Mouse (Mus musculus) hindbrain, embryonic 16.5 days (tissue): Measurements from ENCODE around the gene Vav2. TPM values are rescaled to one million over a fixed set of nuclear protein-coding genes. Genes with fewer than 3 reads are reported as not detected.

Experiments used
- ATAC-seq: fragments of 200-750 bp; cut with Nextera tagmentation; 2 replicates; pipeline ENCODE4 v1.8.0; 2017; ENCODE audit warnings: moderate TSS enrichment, moderate library complexity
- H3K27ac ChIP-seq: fragments of 300-500 bp; sonication (generic); 2 replicates; pipeline ENCODE4 v1.5.1; 2014; ENCODE audit warnings: low read depth, mild to moderate bottlenecking, control low read depth, low read length, moderate library complexity
- H3K27me3 ChIP-seq: fragments of 300-500 bp; sonication (generic); replicated peaks from 2 replicates; pipeline ENCODE4 v1.6.1; 2014; ENCODE audit warnings: low read length; ENCODE audit not compliant: control insufficient read depth, insufficient read depth
- H3K36me3 ChIP-seq: fragments of 300-500 bp; sonication (generic); 2 replicates; pipeline ENCODE4 v1.6.1; 2014; ENCODE audit warnings: mild to moderate bottlenecking, low read length, moderate library complexity, mixed read lengths; ENCODE audit not compliant: control insufficient read depth, insufficient read depth
- H3K4me1 ChIP-seq: fragments of 300-500 bp; sonication (generic); 2 replicates; pipeline ENCODE4 v1.6.1; 2014; ENCODE audit warnings: low read depth, low read length; ENCODE audit not compliant: control insufficient read depth, insufficient read depth
- H3K4me2 ChIP-seq: fragments of 300-500 bp; sonication (generic); 2 replicates; pipeline ENCODE4 v1.6.1; 2014; ENCODE audit warnings: mild to moderate bottlenecking, low read length, control low read depth, moderate library complexity
- H3K4me3 ChIP-seq: fragments of 300-500 bp; sonication (generic); 2 replicates; pipeline ENCODE4 v1.5.1; 2014; ENCODE audit warnings: mild to moderate bottlenecking, low read length, control low read depth, moderate library complexity
- H3K9ac ChIP-seq: fragments of 300-500 bp; sonication (generic); 2 replicates; pipeline ENCODE4 v1.6.1; 2014; ENCODE audit warnings: low read depth, mild to moderate bottlenecking, control low read depth, low read length, moderate library complexity
- H3K9me3 ChIP-seq: fragments of 300-500 bp; sonication (generic); 2 replicates; pipeline ENCODE4 v1.6.1; 2014; ENCODE audit warnings: mild to moderate bottlenecking, low read length, moderate library complexity; ENCODE audit not compliant: control insufficient read depth
- WGBS: fragments of 180-500 bp; shearing (Covaris S2); extraction: QIAGEN DNeasy Blood & Tissue Kit; methylation state at CpG from one replicate; pipeline ENCODE4 v1.1.7; 2014; 5-methylcytosine and 5-hydroxymethylcytosine counted together
- polyA plus RNA-seq: library from polyadenylated mRNA; unstranded; fragments of >200 nt; fragmentation: Nextera tagmentation; extraction: Ambion mirVana; gene quantifications from 2 replicates; pipeline ENCODE4 v1.2.1, GENCODE M21; 2015

Vav2 gene
- polyA plus RNA-seq, 1 experiment from 2014 or later, result 10.4 TPM

DNA sequence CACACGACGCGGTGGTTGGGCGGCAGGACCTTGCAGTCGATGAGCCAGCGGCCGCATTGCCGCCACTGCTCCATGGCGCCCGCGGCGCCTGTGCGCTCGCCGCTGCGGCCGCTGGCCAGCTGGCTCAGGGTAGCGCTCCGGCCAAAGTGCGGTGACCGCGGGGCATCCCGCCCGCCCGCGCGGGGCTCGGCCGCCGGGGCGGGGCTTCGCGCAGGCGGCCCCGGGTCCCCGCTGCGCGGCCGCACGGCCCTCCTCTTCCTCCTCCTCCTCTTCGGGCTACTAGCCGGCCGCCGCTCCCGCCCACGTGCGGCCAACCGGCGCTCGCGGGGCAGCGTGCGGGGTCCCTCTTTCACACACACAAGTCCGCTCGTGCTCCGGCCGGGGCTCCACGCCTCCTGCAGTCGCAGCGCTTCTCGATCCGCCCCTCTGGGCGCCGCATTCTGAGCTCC is 403 bp downstream of the Vav2 start:
- Histone ChIP-seq H3K9ac (peak overlapping the region; percentile 86), H3K4me1 (peaks cover 35% of the 10 kb centered on the region), H3K4me2 (peak overlapping the region; percentile 89), H3K27me3 (no peaks in the 10 kb centered on the region), H3K9me3 (no peaks in the 10 kb centered on the region), H3K4me3 (peak overlapping the region; percentile 82), H3K27ac (peak overlapping the region; percentile 81), H3K36me3 (no peaks in the 10 kb centered on the region)
- ATAC-seq, result peak; percentile 43
- WGBS, result 1% methylated on average over 33 of the region's 64 CpGs

DNA sequence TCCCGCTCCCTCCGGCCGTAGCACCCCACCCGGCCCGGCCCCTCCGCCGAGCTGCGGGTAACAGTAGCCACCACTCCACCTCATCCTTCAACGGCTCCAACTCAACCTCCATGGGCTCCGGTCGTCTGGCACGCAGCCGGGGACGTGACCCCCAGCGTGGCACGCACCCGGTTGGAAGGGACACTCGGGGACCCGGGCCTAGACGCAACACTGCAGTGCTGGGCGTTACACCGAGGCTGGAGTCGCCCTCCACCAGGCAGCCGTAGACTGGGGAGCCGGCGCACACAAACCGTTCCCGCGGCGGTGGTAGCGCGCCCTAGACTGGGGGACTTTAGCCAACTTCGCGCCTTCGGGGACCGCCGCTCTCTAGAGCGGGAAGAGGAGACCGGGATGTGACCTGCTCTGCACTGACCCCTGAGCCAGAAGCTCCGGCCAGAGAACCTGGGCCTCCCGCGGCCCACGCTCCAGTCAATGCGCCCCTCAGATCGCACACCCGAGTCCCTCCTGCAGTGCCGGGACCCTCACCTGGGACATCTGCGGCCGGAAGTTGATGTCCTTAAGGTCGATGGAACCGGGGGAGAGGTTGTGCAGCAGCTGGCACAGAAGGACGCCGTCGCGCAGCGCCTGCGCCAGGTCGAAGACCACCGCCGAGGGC is 955 bp downstream of the Vav2 start:
- H3K4me2 ChIP-seq, result peak overlapping the region; percentile 89
- peak overlapping the region; percentile 86 for H3K9ac ChIP-seq
- peak overlapping the region; percentile 82 for H3K4me3 ChIP-seq
- WGBS, result under 1% methylated on average over 36 of the region's 60 CpGs
- H3K27ac ChIP-seq, result peak overlapping the region; percentile 81
- peak; percentile 11; the same call in 1 of the 2 replicates for ATAC-seq
- peaks cover 39% of the 10 kb centered on the region for H3K4me1 ChIP-seq
- no peaks in the 10 kb centered on the region for H3K9me3 ChIP-seq
- H3K27me3 ChIP-seq, result no peaks in the 10 kb centered on the region
- H3K36me3 ChIP-seq, result no peaks in the 10 kb centered on the region

DNA sequence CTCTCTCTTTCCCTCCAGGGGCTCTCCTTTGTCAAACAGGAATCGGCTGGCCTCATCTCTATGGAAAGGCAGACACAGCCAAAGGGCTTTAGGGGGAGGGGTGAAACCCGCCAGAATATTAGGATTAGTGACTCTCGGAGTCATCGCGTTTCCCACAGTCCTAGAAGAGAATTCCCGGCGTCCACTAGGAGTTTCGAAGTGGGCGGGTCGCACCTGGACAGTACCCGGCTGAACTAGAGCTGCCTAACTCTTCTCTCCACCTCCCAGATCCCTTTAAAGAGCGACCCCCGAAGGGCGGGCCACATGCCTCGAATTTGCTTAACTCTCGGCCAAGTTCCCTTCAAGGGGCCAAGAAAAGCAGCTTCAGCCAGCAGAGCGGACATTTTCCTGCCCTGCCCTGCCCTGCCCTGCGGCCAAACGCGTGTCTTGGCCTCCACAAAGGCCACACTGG is 1.6 kb downstream of the Vav2 start:
- Histone ChIP-seq H3K4me1 (peaks cover 39% of the 10 kb centered on the region), H3K4me3 (peak overlapping the region; percentile 82), H3K9ac (peak overlapping the region; percentile 86), H3K9me3 (no peaks in the 10 kb centered on the region), H3K27ac (peak overlapping the region; percentile 81; the same call in 1 of the 2 replicates), H3K36me3 (no peaks in the 10 kb centered on the region), H3K27me3 (no peaks in the 10 kb centered on the region), H3K4me2 (peak overlapping the region; percentile 89)
- 0% methylated on average over 20 of the region's 20 CpGs for WGBS
- no peak for ATAC-seq

DNA sequence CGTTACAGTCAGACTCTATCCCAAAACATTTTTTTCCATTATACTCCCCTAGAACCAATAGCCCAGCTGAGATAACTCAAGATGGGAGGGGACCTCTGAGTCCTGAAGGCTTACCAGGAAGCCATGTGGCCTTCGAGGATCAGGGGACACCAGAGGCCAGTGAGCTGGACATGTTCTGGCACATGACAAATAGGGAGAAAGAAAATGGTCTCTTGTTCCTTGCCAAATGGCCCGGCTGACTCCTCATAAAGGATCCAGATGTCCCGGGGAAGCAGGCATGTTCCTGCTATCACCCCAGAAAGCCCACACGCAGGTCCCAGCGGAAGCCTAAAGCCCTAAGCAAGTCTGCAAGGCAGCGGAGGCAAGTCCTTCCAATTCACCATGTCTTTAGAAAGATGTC is 3.2 kb downstream of the Vav2 start:
- no peak overlapping the region for H3K27ac ChIP-seq
- WGBS, result 60% methylated on average over 7 of the region's 7 CpGs
- H3K36me3 ChIP-seq, result no peaks in the 10 kb centered on the region
- no peak overlapping the region for H3K4me3 ChIP-seq
- ATAC-seq, result no peak
- H3K27me3 ChIP-seq, result no peaks in the 10 kb centered on the region
- H3K9me3 ChIP-seq, result no peaks in the 10 kb centered on the region
- H3K4me1 ChIP-seq, result peaks cover 46% of the 10 kb centered on the region
- H3K9ac ChIP-seq, result no peak overlapping the region
- H3K4me2 ChIP-seq, result peak overlapping the region; percentile 89

DNA sequence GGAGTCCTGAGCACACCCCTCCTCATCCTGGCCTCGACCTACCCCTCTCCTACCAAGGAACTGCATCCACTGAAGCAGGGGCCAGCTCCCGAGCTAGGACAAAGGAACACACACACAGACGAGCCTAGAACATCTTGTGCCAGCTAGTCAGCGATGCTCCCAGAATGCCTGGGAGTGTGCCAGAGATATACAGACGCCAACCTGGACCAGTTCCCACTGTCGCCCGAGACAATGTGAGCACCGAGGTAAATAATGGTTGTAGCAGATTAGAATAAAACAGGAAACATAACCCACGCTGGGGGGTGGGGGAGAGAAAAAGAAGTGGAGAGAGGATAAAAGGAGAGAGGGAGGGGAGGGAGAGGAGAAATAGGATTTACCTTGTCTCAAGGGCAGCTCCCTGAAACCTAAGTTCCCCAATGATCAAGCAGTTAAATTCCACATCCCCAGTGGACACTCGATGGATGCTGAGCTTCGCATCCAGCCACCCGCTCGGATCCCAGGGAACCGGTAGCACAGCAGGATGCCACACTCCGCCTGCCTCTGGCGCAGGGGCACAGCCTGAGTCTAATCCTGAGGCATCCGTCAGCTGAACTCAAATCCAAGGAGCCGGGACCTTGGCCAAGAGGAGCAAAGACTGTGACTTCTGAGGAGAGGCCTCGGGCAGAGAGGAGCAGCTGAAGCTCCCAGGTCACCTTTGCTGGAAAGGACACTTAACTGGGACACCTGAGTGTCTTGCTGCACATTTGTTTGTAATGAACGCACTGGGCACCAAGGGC is 5.4 kb downstream of the Vav2 start:
- H3K4me1 ChIP-seq, result peaks cover 44% of the 10 kb centered on the region
- 0 out of 2 replicates have a peak overlapping the region, but pooled peaks have one; percentile 16 for H3K9ac ChIP-seq
- no peaks in the 10 kb centered on the region for H3K36me3 ChIP-seq
- WGBS, result 37% methylated on average over 20 of the region's 20 CpGs
- peak; percentile 55 for ATAC-seq
- no peaks in the 10 kb centered on the region for H3K9me3 ChIP-seq
- peak overlapping the region; percentile 30 for H3K4me2 ChIP-seq
- H3K4me3 ChIP-seq, result no peak overlapping the region
- H3K27ac ChIP-seq, result peak overlapping the region; percentile 48; the same call in 1 of the 2 replicates
- no peaks in the 10 kb centered on the region for H3K27me3 ChIP-seq

DNA sequence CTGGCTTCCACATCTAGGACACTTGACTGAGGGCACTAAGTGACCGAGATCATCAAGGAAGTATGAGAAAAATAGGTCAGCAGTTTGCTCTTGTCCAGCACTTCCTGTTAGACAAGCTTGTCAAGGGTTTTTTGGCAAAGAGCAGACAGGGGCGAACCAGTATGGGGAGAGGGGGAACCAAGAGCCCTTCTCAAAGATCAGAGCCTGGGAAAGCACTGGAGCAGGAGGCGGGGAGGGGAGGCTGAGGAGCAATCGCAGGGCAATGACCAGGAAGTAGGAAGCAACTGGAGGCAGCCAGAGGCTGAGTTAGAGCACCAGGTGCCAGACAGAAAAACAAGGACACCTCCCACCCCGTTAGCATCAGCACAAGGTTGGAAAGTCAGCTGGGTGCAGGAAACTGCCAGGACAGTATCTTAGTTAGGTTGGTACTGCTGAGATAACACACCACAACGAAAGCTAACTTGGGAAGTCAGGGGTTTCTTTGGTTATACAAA is 8.2 kb downstream of the Vav2 start:
- peaks cover 50% of the 10 kb centered on the region for H3K4me1 ChIP-seq
- no peak for ATAC-seq
- no peak overlapping the region for H3K4me3 ChIP-seq
- no peaks in the 10 kb centered on the region for H3K36me3 ChIP-seq
- no peak overlapping the region; the same call in 1 of the 2 replicates for H3K27ac ChIP-seq
- H3K27me3 ChIP-seq, result no peaks in the 10 kb centered on the region
- 57% methylated on average over 6 of the region's 6 CpGs for WGBS
- H3K9me3 ChIP-seq, result no peaks in the 10 kb centered on the region
- H3K9ac ChIP-seq, result no peak overlapping the region
- H3K4me2 ChIP-seq, result no peak overlapping the region

DNA sequence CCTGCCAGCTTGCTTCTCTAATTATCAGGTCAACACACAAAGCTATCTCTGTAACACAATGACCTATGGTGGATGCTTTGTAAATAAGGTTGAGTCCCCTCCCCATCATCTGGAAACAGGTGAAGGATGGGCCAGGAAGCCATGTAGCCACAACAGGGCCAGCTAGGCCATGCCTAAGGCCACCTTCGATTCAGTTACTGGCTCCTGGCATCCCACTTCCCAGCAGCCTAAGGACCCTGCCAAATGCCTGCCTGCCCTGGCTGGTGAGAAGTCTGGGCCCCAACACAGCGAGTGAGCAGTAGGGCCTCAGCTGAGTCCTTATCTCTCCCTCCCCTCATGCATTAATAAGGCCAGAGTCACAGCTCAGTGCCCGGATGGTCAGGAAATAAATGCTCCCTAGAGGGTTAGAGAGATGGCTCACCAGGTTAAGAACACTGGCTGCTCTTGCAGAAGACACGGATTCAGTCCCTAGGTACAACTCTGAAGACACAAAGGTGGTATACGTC is 9.1 kb downstream of the Vav2 start:
- Histone ChIP-seq H3K9me3 (no peaks in the 10 kb centered on the region), H3K4me3 (no peak overlapping the region), H3K4me1 (peaks cover 43% of the 10 kb centered on the region), H3K36me3 (no peaks in the 10 kb centered on the region), H3K27me3 (no peaks in the 10 kb centered on the region), H3K27ac (no peak overlapping the region), H3K9ac (0 out of 2 replicates have a peak overlapping the region, but pooled peaks have one; percentile 13), H3K4me2 (no peak overlapping the region)
- no peak for ATAC-seq
- 48% methylated on average over 5 of the region's 5 CpGs for WGBS

DNA sequence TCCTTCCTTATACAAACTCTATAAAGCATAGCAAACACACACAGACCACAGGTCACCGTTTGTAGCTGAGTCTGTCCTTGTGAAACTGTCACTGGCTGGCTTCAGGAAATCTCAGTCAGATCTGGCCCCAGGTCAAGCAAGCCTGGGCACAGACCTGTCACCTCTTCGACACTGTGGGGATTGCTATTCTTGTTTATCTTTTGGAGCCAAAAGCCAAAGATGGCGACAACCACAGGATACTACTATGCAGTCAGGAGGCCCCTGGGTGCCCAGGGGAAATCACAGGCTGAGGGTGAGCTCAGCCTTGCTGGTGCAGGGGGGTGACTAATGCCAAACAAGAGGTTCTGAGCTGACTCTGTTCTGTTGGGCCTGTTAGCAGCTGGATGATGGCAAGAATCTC is 10.4 kb downstream of the Vav2 start:
- 57% methylated on average over 3 of the region's 3 CpGs for WGBS

More for the DNA sequence above, 10.4 kb downstream of the Vav2 start:
- no peak overlapping the region for H3K4me2 ChIP-seq
- H3K27ac ChIP-seq, result no peak overlapping the region
- peaks cover 49% of the 10 kb centered on the region for H3K4me1 ChIP-seq
- H3K27me3 ChIP-seq, result no peaks in the 10 kb centered on the region
- no peaks in the 10 kb centered on the region for H3K36me3 ChIP-seq
- peak overlapping the region; percentile 25; the same call in 1 of the 2 replicates for H3K9ac ChIP-seq
- no peaks in the 10 kb centered on the region for H3K9me3 ChIP-seq
- H3K4me3 ChIP-seq, result no peak overlapping the region
- ATAC-seq, result no peak
